Mouse (Mus musculus) heart, adult 2 months (tissue): ENCODE measurements around the gene Ppp1r15b. TPM values are rescaled to one million over a fixed set of nuclear protein-coding genes. Genes with fewer than 3 reads are reported as not detected.
A peak's percentile ranks its signal among the peaks of the same experiment; 100 is the strongest.

ENCODE experiments used
- DNase-seq, 2 experiments: peaks; one replicate each; pipeline ENCODE4 v3.0.0; 2021
- H3K27ac ChIP-seq: fragments of 200-600 bp; 2 replicates; pipeline ENCODE4 v1.8.1; 2022
- H3K27me3 ChIP-seq: fragments of 200-500 bp; 2 replicates; pipeline ENCODE4 v1.6.1; 2012; ENCODE audit warnings: mild to moderate bottlenecking, low read length, inconsistent platforms, mixed read lengths; ENCODE audit not compliant: control insufficient read depth, insufficient read depth
- H3K36me3 ChIP-seq: fragments of 200-500 bp; 2 replicates; pipeline ENCODE4 v1.6.1; 2012; ENCODE audit warnings: low read length, inconsistent platforms; ENCODE audit not compliant: control insufficient read depth, insufficient read depth
- H3K4me1 ChIP-seq: fragments of 200-500 bp; 2 replicates; pipeline ENCODE4 v1.6.1; 2011; ENCODE audit warnings: low read length; ENCODE audit not compliant: control insufficient read depth, insufficient read depth
- H3K4me3 ChIP-seq: fragments of 200-600 bp; 2 replicates; pipeline ENCODE4 v1.8.1; 2022
- H3K79me2 ChIP-seq: fragments of 200-500 bp; replicated peaks from 2 replicates; pipeline ENCODE4 v1.6.1; 2012; ENCODE audit warnings: mild to moderate bottlenecking, inconsistent platforms, low read length, moderate library complexity, mixed read lengths; ENCODE audit not compliant: control insufficient read depth, insufficient read depth
- H3K9ac ChIP-seq: fragments of 200-500 bp; 2 replicates; pipeline ENCODE4 v1.6.1; 2012; ENCODE audit warnings: low read depth, mild to moderate bottlenecking, control low read depth, inconsistent platforms, low read length, mixed read lengths
- CTCF ChIP-seq: fragments of 200-600 bp; IDR thresholded peaks from 2 replicates; pipeline ENCODE4 v1.8.1; 2022; ENCODE audit warnings: antibody characterized with exemption, mild to moderate bottlenecking, moderate library complexity
- EP300 ChIP-seq: fragments of 200-500 bp; IDR thresholded peaks from 2 replicates; pipeline ENCODE4 v1.6.1; 2011; ENCODE audit warnings: low read depth, low read length, control low read depth; ENCODE audit not compliant: insufficient read depth
- POLR2A ChIP-seq: fragments of 200-500 bp; IDR thresholded peaks from 2 replicates; pipeline ENCODE4 v1.6.1; 2011; ENCODE audit warnings: mild to moderate bottlenecking, low read depth, low read length, control low read depth; ENCODE audit not compliant: insufficient read depth
- WGBS: fragments of 180-500 bp; shearing (Covaris S2); methylation state at CpG from one replicate; pipeline ENCODE4 v1.1.7; 2018; 5-methylcytosine and 5-hydroxymethylcytosine counted together
- intact Hi-C: fragments of 180-260 bp; cut with DNase I; formaldehyde crosslinking; loops from one replicate; pipeline ENCODE4 v1.15.1; 2025
- polyA plus RNA-seq: library from polyadenylated mRNA; depleted of rRNA; stranded (reverse); fragments of >200 nt; gene quantifications from 2 replicates; pipeline ENCODE4 v1.2.3, GENCODE M21; 2012
- total RNA-seq, 2 experiments: library from RNA; stranded (reverse); gene quantifications; 2 replicates each; pipeline ENCODE4 v1.2.3; 2021

Gene Ppp1r15b
- total and polyA plus RNA-seq, 3 experiments, result 8.6 to 22.8 (median 21.5) TPM

DNA sequence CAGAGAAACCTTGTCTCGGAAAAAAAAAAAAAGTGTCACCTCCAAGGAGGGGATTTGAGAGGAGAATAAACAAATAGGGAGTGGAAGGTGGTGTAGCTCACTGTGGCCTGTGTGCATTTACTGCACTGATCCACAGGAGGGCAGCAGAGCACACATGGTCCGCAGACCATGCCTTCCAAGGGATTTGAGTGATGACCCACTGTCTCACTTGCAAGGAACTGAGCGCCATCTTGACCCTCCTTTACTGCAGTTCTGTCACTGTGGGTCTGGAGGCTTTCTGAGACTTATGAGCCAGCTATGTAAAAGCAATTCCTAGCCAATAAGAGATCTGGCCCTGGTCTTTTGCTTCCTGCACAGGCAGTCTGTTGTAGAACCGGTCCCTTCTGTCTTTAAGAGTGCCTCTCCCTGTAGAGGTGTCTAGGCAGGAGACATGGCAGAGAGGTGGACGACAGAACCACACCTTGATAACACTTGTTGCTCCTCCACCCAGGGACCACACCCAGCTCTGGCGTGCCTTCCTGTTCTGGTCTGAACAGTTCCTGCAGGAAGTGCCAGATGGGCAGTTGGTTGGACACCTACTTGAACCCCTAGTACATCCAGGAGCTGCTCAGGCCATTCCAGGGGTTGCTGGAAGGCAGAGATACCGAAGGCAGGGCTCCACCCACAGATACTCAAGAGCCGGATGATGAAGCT, 46.7 kb downstream of the Ppp1r15b start:
- Histone ChIP-seq H3K4me3 (no peak overlapping the region), H3K4me1 (0 out of 2 replicates have a peak, but pooled peaks cover 1% of the 10 kb centered on the region), H3K27me3 (no peaks in the 10 kb centered on the region), H3K9ac (no peak overlapping the region), H3K36me3 (no peaks in the 10 kb centered on the region), H3K79me2 (no peaks in the 10 kb centered on the region), H3K27ac (no peak overlapping the region)
- TF ChIP-seq CTCF (peak; percentile 98), POLR2A (no peak), EP300 (peak; percentile 96)
- WGBS, result 34% methylated on average over 8 of the region's 8 CpGs
- intact Hi-C loops, result loop anchor here (1.0 to 5.0 kb wide), 3 partner anchors 130 to 435 kb away; partner anchors contain the start of gene Snrpe
- peak; percentile 62 to 72 for DNase-seq

DNA sequence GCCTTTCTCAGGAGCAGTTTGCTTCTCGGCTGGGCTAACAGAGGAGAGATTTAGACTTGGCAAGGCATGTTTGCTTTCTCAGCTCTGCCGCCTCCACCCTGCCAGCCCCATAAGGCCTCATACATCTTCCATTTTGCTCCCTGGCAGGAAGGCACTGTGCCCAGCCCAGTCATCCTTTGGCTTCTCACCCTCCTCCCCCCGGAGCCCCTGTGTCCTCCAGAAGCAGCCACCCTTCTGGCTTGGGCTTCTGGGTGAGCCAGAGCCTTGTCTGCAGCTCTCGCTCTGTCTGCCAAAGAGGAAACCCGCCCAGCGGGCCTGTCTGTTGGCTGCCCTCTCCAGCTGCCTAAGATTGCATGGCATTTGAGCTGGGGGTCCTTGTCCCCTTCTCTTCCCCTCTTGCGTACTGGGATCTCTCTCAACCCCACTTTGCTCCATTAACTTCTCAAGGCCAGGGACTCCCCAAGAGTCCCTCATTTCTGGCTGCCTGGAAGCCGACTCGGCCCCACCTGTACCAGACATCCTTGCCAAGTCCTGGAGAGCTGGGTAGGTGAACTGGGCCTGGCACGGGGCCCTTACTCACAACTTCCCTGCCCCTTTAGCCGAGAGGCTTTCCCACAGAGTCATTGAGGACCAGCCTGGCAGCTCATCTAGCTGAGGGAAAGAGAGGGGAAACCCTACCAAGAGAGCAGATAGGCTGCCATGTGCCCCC, 47.9 kb downstream of the Ppp1r15b start:
- TF ChIP-seq POLR2A (no peak), EP300 (no peak)
- H3K4me1 ChIP-seq, result 0 out of 2 replicates have a peak, but pooled peaks cover 1% of the 10 kb centered on the region
- no peak overlapping the region for H3K4me3 ChIP-seq
- H3K36me3 ChIP-seq, result no peaks in the 10 kb centered on the region
- H3K9ac ChIP-seq, result no peak overlapping the region
- intact Hi-C loops, result loop anchor here (5.0 kb wide), 1 partner anchor 433 kb away; the partner anchor contains the start of gene Snrpe
- DNase-seq, result peak; percentile 45 to 67
- H3K79me2 ChIP-seq, result no peaks in the 10 kb centered on the region
- WGBS, result 52% methylated on average over 11 of the region's 11 CpGs
- no peak overlapping the region for H3K27ac ChIP-seq
- H3K27me3 ChIP-seq, result no peaks in the 10 kb centered on the region

DNA sequence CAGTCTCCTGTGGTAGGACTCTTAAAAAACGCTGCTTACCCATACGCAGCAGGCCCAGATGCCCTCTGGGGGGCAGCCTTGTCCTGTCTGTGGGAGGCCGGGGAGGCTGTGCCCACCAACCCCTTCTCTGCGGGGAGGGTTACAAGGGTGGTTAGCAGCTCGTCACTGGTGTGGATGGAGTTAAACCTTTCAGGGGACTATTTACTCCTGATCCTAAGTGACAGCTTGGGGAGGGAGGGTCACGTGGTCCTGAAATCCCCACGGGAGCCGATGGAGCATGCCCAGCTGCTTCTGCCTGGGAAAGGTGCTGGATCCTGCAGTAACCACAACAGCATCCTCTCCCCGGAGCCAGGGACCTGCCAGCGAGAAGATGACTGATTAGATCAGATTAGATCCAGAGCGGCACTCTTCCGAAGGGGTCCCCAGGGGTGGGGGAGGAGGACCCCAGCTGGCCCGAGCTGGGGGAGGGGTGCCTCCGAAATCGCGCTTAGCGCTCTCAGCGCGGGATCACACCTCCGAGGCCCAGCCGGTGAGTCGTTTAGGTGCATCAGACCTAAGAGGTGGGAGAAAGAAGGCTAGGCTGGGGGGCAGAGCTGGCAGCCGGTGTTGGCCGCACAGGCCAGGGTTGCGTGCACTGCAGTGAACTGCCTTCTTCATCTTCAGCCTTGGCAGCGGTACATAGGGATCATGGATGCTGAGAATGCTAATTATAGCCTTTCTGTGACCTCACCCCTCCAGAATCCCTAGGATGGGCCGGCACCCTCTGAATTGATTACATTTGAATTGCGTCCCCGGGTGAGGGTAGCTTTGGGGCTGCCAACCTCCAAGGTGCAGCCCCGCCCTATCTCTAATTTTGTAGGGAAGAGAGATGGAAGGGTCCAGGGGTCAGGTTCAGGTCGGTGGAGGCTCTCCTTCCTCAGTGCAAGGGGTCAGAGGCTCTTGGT, 50.4 kb downstream of the Ppp1r15b start:
- TF ChIP-seq POLR2A (no peak), EP300 (peak; percentile 68; the same call in 1 of the 2 replicates), CTCF (peak; percentile 98; the same call in 1 of the 2 replicates)
- H3K4me3 ChIP-seq, result peak overlapping the region; percentile 45
- no peaks in the 10 kb centered on the region for H3K79me2 ChIP-seq
- H3K9ac ChIP-seq, result peak overlapping the region; percentile 20
- peak overlapping the region; percentile 47 for H3K27ac ChIP-seq
- DNase-seq, result peak; percentile 75 to 84
- intact Hi-C loops, result loop anchor here (1.0 to 5.0 kb wide), 3 partner anchors 46 to 126 kb away; no protein-coding TSS in a partner anchor
- 0 out of 2 replicates have a peak, but pooled peaks cover 1% of the 10 kb centered on the region for H3K4me1 ChIP-seq
- 1% methylated on average over 31 of the region's 31 CpGs for WGBS
- no peaks in the 10 kb centered on the region for H3K36me3 ChIP-seq
- no peaks in the 10 kb centered on the region for H3K27me3 ChIP-seq

DNA sequence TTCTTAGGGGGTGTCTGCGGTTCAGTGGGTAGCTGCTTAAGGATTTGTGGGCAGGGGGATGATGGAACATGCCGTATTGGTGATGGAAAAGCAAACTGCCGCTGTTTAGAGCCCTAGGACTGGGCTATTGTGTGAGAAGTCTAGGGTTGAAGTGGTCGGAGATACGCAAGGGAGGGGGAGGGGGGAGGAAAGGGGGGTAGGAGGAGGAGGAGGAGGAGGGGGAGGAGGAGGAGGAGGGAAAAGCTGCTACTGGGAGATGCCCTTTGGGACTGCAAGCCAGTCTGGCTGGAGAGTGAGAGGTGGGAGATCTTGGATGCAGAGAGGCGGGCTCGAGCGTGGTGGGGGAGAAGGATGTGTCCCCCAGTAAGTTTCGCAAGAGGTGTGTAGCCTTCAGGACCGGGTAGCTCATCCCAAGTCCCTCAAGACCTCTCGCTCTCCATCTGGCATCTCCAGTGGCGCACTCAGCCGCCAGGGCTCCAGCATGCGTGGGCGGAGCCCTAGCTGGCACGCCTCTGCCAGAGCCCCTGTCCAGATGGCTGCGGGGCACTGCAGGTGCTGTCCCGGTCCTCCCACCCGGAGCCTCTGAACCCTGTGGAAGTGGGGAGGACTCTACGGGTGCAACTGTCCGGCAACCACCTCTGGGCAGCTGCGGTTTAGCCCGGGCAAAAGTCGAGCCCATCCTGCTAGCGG, 51.2 kb downstream of the Ppp1r15b start:
- Histone ChIP-seq H3K4me1 (0 out of 2 replicates have a peak, but pooled peaks cover 1% of the 10 kb centered on the region), H3K27me3 (no peaks in the 10 kb centered on the region), H3K36me3 (no peaks in the 10 kb centered on the region), H3K4me3 (peak overlapping the region; percentile 45), H3K27ac (peak overlapping the region; percentile 47; the same call in 1 of the 2 replicates), H3K9ac (peak overlapping the region; percentile 50), H3K79me2 (no peaks in the 10 kb centered on the region)
- DNase-seq, result peak; percentile 61 to 65
- under 1% methylated on average over 25 of the region's 25 CpGs for WGBS
- TF ChIP-seq EP300 (no peak), CTCF (peak; percentile 31), POLR2A (no peak)
- intact Hi-C loops, result loop anchor here (5.0 kb wide), 1 partner anchor 45 kb away; no protein-coding TSS in a partner anchor

DNA sequence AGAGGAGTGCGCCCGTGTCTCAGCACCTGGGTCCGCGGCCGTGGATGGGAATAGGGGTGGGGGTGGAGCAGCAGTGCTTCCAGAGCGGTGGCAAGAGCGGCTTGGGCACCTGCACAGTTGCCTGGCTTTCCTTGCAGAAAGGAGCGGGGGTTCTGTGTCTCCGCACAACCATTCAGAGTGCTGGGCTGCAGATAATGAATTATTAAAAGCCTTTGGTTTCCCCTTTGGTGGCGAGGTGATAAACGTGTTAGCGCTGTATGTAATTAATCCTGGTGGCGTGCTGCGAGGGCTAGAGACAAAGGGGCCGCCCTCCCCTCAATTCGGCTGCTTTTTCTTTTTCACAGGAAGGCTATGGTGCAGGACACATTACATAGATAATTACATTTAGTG, 51.8 kb downstream of the Ppp1r15b start:
- TF ChIP-seq CTCF (no peak), POLR2A (no peak), EP300 (no peak)
- no peak for DNase-seq
- H3K27ac ChIP-seq, result no peak overlapping the region
- H3K4me1 ChIP-seq, result 0 out of 2 replicates have a peak, but pooled peaks cover 1% of the 10 kb centered on the region
- intact Hi-C loops, result loop anchor here (5.0 kb wide), 1 partner anchor 45 kb away; no protein-coding TSS in a partner anchor
- no peaks in the 10 kb centered on the region for H3K36me3 ChIP-seq
- no peaks in the 10 kb centered on the region for H3K79me2 ChIP-seq
- 14% methylated on average over 16 of the region's 16 CpGs for WGBS
- H3K27me3 ChIP-seq, result no peaks in the 10 kb centered on the region
- peak overlapping the region; percentile 45; the same call in 1 of the 2 replicates for H3K4me3 ChIP-seq
- peak overlapping the region; percentile 50 for H3K9ac ChIP-seq
